Mouse (Mus musculus) CD4-positive, CD25-positive, alpha-beta regulatory T cell, adult 4 months (primary cell): ENCODE measurements around the gene Dus1l. TPM values are rescaled to one million over a fixed set of nuclear protein-coding genes. Genes with fewer than 3 reads are reported as not detected.
"Not testable (repeated sequence)": the region's sequence is repeated elsewhere in the genome, so short reads cannot be mapped to it uniquely, and the experiment has no call there.

Experiments
- ATAC-seq: one replicate; pipeline ENCODE4 v1.8.0; 2017
- polyA plus RNA-seq, 2 experiments: library from polyadenylated mRNA; unstranded; fragments of 100-300 nt; shearing (Covaris generic); gene quantifications; one replicate each; pipeline ENCODE4 v1.2.1; 2017

Dus1l gene
- polyA plus RNA-seq, 2 experiments from 2014 or later = 31.4 to 35.3 TPM

GRCm38 (mm10) chr11:120775774-120776469 lies 20.3 kb downstream of the Dus1l start:
- ATAC-seq = peak; percentile 100

- no peak for ATAC-seq
Measured at GRCm38 (mm10) chr11:120773463-120774190, 22.6 kb downstream of the Dus1l start.

GRCm38 (mm10) chr11:120772749-120773148 lies 23.5 kb downstream of the Dus1l start:
- no peak for ATAC-seq

GRCm38 (mm10) chr11:120768206-120768605 lies 28.0 kb downstream of the Dus1l start:
- no peak for ATAC-seq

- not testable (repeated sequence) for ATAC-seq
Measured at GRCm38 (mm10) chr11:120767023-120767422, 29.2 kb downstream of the Dus1l start.

GRCm38 (mm10) chr11:120763121-120763999 lies 32.8 kb downstream of the Dus1l start:
- ATAC-seq = not testable (repeated sequence)

- not testable (repeated sequence) for ATAC-seq
Measured at GRCm38 (mm10) chr11:120762672-120763041, 33.5 kb downstream of the Dus1l start, which contains the start of gene Hmga1b. Gene Hmga1b, plus strand, starts transcription at chr11:120762794.

- no peak for ATAC-seq
Measured at GRCm38 (mm10) chr11:120761811-120762671, 34.2 kb downstream of the Dus1l start.

GRCm38 (mm10) chr11:120760236-120760635 lies 36.0 kb downstream of the Dus1l start:
- no peak for ATAC-seq

- ATAC-seq = no peak
Measured at GRCm38 (mm10) chr11:120751606-120752005, 44.6 kb downstream of the Dus1l start.

- ATAC-seq = no peak
Measured at GRCm38 (mm10) chr11:120749430-120749829, 46.8 kb downstream of the Dus1l start.

- no peak for ATAC-seq
Measured at GRCm38 (mm10) chr11:120747974-120748373, 48.2 kb downstream of the Dus1l start.

GRCm38 (mm10) chr11:120744121-120744701 lies 52.0 kb downstream of the Dus1l start:
- ATAC-seq = no peak

GRCm38 (mm10) chr11:120740981-120741380 lies 55.2 kb downstream of the Dus1l start:
- no peak for ATAC-seq

Other genes starting within 250 kb of the Dus1l start
- gene Mcrip1, start 246.7 kb downstream of the Dus1l start, polyA plus RNA-seq = 100 to 1,000 TPM; 114 to 126 TPM
- not detected for gene Ppp1r27, start 245.3 kb downstream of the Dus1l start, polyA plus RNA-seq
- 100 to 1,000 TPM; 162 to 169 TPM for gene P4hb, start 223.2 kb downstream of the Dus1l start, polyA plus RNA-seq
- 100 to 1,000 TPM; 554 to 866 TPM for gene Arhgdia, start 214.8 kb downstream of the Dus1l start, polyA plus RNA-seq
- gene Alyref, start 198.0 kb downstream of the Dus1l start, polyA plus RNA-seq = 10 to 100 TPM in 1 of 2 experiments, 1 to 10 TPM in 1; 8.5 to 42.6 TPM
- 100 to 1,000 TPM; 122 to 134 TPM for gene Anapc11, start 198.0 kb downstream of the Dus1l start, polyA plus RNA-seq
- gene Npb, start 187.9 kb downstream of the Dus1l start, polyA plus RNA-seq = not detected
- 100 to 1,000 TPM; 101 to 179 TPM for gene Pcyt2, start 178.5 kb downstream of the Dus1l start, polyA plus RNA-seq
- gene Sirt7, start 171.2 kb downstream of the Dus1l start, polyA plus RNA-seq = 10 to 100 TPM; 66.4 to 66.7 TPM
- 10 to 100 TPM; 11.3 to 16.0 TPM for gene Mafg, start 162.8 kb downstream of the Dus1l start, polyA plus RNA-seq
- 1 to 10 TPM; 1.5 to 1.8 TPM for gene Pycr1, start 152.6 kb downstream of the Dus1l start, polyA plus RNA-seq
- not detected for gene Myadml2, start 148.2 kb downstream of the Dus1l start, polyA plus RNA-seq
- not detected for gene Notum, start 135.2 kb downstream of the Dus1l start, polyA plus RNA-seq
- gene Aspscr1, start 123.4 kb downstream of the Dus1l start, polyA plus RNA-seq = 100 to 1,000 TPM in 1 of 2 experiments, 10 to 100 TPM in 1; 82.3 to 134 TPM
- gene Cenpx, start 82.7 kb downstream of the Dus1l start, polyA plus RNA-seq = 100 to 1,000 TPM; 152 to 156 TPM
- 10 to 100 TPM; 26.8 to 34.4 TPM for gene Lrrc45, start 82.5 kb downstream of the Dus1l start, polyA plus RNA-seq
- gene Rac3, start 74.9 kb downstream of the Dus1l start, polyA plus RNA-seq = not detected
- 10 to 100 TPM; 15.1 to 17.4 TPM for gene Dcxr, start 69.1 kb downstream of the Dus1l start, polyA plus RNA-seq
- gene Cbr2, start 64.3 kb downstream of the Dus1l start, polyA plus RNA-seq = not detected
- 10 to 100 TPM in 1 of 2 experiments, 1 to 10 TPM in 1; 3.6 to 24.6 TPM for gene Hmga1b, start 33.6 kb downstream of the Dus1l start, polyA plus RNA-seq
- gene Rfng, start 12.2 kb downstream of the Dus1l start, polyA plus RNA-seq = 1 to 10 TPM; 2.8 to 4.1 TPM
- 100 to 1,000 TPM; 126 to 160 TPM for gene Gps1, start 12.1 kb downstream of the Dus1l start, polyA plus RNA-seq
- 10 to 100 TPM; 24.1 to 34.8 TPM for gene Fasn, start 28.1 kb upstream of the Dus1l start, polyA plus RNA-seq
- 1 to 10 TPM in 1 of 2 experiments, under 1 TPM in 1; 0.12 to 1.1 TPM for gene Ccdc57, start 136.5 kb upstream of the Dus1l start, polyA plus RNA-seq
- gene Slc16a3, start 152.1 kb upstream of the Dus1l start, polyA plus RNA-seq = 1 to 10 TPM; 3.5 to 5.3 TPM
- gene Csnk1d, start 194.9 kb upstream of the Dus1l start, polyA plus RNA-seq = 10 to 100 TPM; 50.4 to 78.2 TPM
- gene Cd7, start 243.0 kb upstream of the Dus1l start, polyA plus RNA-seq = 10 to 100 TPM; 79.5 to 90.2 TPM